Mouse (Mus musculus) embryo, embryonic 9.5 days (tissue): ENCODE data around the gene 1700067K01Rik.

Experiments
- DNase-seq: peaks from one replicate; pipeline ENCODE4 v3.0.0-alpha.2; 2017; ENCODE audit errors: extremely low spot score

Gene 1700067K01Rik

DNA sequence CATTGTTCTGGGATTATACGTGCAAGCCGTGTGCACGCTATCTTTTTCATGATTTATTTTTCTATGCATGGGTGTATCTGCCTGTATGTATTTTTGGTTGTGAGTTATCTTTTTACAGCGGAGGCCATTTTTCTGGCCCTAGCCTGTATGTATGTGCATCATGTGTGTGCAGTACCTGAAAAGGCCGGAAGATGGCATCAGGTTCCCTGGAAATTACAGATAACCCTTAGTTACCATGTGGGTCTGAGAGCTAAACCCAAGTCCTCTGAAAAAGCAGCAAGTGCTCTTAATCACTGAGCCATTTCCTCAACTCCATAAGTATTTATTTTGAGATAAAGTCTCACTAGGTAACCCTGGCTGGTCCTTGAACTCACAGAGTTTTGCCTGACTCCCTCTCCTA lies 51.9 kb downstream of the 1700067K01Rik start:
- DNase-seq = no peak
